Mouse (Mus musculus) splenic B cell, adult 2 months (primary cell): Measurements from ENCODE around the gene Cela1.

ENCODE experiments used
- DNase-seq: peaks from one replicate; pipeline ENCODE4 v3.0.0-alpha.2; 2011; ENCODE audit warnings: low read depth, low spot score
- H3K27me3 ChIP-seq: 2 replicates; pipeline ENCODE4 v1.6.1; 2012; ENCODE audit warnings: mild to moderate bottlenecking, low read length, moderate library complexity, mixed read lengths; ENCODE audit not compliant: control insufficient read depth, poor library complexity, insufficient read depth, severe bottlenecking
- H3K36me3 ChIP-seq: 2 replicates; pipeline ENCODE4 v1.6.1; 2012; ENCODE audit warnings: mild to moderate bottlenecking, low read length, moderate library complexity, mixed read lengths; ENCODE audit not compliant: control insufficient read depth, poor library complexity, insufficient read depth, severe bottlenecking

Cela1 gene

DNA sequence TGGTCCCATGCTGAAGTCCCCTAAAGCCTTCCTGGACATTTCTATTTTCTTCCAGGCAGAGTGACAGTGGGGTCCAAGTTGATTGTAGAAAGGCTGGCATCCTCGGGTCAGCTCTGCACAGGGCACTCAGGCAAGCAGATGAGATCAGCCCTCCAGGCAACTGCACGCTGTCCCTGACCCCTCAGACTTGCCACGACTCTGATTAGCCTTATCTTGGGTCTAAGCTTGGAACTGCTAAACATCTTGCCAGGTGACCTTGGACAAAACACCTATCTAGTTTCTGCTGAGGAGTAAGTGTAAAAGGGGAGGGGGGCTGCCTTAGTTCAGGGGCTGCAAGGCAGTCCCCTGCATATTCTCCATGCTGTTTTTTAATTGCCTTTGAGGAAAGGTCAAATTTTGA is 4.3 kb upstream of the Cela1 start:
- DNase-seq, result no peak
- H3K27me3 ChIP-seq, result no peaks in the 10 kb centered on the region
- peaks cover 4% of the 10 kb centered on the region; the same call in 1 of the 2 replicates for H3K36me3 ChIP-seq

DNA sequence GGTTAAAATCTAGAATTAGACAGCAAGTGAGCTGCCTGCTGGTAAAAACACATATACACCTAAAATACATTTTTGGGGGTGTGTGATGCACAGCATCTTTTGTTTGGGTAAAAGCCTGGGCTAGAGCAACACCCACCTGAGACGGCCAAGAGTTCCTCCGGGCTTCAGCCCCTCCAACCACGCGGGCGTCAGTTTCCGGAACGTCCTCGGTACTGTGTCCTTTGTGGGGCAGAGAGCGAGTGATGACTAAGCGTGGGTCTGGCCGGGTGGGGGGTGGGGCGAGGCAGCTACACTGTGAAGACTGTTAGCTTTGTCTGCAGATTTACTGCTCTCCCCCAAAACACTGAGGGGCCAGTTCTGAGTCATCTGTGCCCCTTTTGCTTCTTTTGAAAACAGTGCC is 732 bp downstream of the Cela1 start:
- DNase-seq, result peak; percentile 54
- Histone ChIP-seq H3K27me3 (no peaks in the 10 kb centered on the region; the same call in 1 of the 2 replicates), H3K36me3 (no peaks in the 10 kb centered on the region)

DNA sequence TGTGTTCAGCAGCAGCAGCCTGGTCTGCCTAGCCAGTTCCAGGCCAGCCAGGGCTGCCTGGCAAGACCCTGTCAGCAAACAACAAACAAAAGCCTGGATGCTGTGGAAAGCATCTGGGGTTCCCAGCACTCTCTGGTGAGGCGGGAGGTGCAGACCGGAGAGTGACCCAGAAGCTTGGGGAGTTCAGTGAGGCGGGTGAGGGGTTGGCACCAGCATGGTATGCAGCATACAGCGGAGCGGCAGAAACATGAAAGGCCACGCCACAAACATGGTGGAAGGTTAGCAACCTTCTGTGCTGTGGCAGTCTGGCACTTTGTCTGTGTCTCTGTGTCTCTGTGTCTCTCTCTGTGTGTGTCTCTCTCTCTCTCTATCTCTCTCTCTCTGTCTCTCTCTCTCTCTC is 1.3 kb downstream of the Cela1 start:
- H3K36me3 ChIP-seq, result no peaks in the 10 kb centered on the region
- DNase-seq, result no peak

GRCm38 (mm10) chr15:100685849-100686248 is 1.9 kb downstream of the Cela1 start:
- no peaks in the 10 kb centered on the region for H3K36me3 ChIP-seq
- DNase-seq, result no peak
- no peaks in the 10 kb centered on the region; the same call in 1 of the 2 replicates for H3K27me3 ChIP-seq

More for the DNA sequence above, 1.3 kb downstream of the Cela1 start:
- H3K27me3 ChIP-seq, result no peaks in the 10 kb centered on the region; the same call in 1 of the 2 replicates

- DNase-seq, result no peak
- H3K27me3 ChIP-seq, result no peaks in the 10 kb centered on the region; the same call in 1 of the 2 replicates
- H3K36me3 ChIP-seq, result no peaks in the 10 kb centered on the region
Observed at GRCm38 (mm10) chr15:100685255-100685654, 2.5 kb downstream of the Cela1 start.

DNA sequence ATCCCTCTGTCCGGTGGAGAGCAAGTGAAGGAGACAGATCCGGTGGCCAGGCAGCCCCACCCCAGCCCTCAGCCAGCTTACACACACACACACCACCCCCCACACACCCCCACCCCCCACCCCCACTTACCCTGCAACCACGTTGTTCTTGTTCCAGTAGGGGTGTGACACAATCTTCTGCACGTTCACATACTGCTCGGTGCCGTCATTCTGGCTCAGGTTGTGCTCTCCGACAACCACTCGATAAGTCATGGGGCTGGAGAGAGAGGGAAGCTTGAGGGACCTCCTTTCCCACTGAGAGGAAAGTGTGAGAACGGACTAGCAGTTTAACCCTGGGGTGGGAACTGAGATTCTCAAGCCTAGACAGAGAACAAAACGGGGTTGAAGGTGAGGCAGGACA is 3.3 kb downstream of the Cela1 start:
- Histone ChIP-seq H3K27me3 (no peaks in the 10 kb centered on the region; the same call in 1 of the 2 replicates), H3K36me3 (no peaks in the 10 kb centered on the region)
- DNase-seq, result no peak

DNA sequence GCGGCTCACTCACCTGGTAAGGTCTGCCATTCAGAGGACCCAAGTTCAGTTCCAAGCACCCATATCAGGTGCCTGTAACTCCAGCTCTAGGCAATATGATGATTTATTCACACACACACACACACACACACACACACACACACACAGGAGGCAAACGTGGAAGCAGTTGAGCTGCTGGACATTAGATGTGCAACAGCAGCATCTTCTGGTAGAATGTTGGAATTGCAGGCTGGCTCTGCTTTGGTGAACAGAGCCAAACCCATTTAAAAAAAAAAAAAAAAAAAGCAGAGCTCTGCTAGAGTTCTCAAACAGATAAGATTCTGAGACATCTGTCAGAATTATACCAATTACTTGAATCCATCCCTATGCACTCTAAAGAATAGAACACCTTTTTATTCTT is 4.7 kb downstream of the Cela1 start:
- no peaks in the 10 kb centered on the region; the same call in 1 of the 2 replicates for H3K27me3 ChIP-seq
- peak; percentile 96 for DNase-seq
- H3K36me3 ChIP-seq, result no peaks in the 10 kb centered on the region

GRCm38 (mm10) chr15:100681770-100682169 is 6.0 kb downstream of the Cela1 start:
- no peaks in the 10 kb centered on the region for H3K36me3 ChIP-seq
- H3K27me3 ChIP-seq, result no peaks in the 10 kb centered on the region; the same call in 1 of the 2 replicates
- no peak for DNase-seq

GRCm38 (mm10) chr15:100680381-100680780 is 7.3 kb downstream of the Cela1 start:
- no peaks in the 10 kb centered on the region for H3K36me3 ChIP-seq
- H3K27me3 ChIP-seq, result no peaks in the 10 kb centered on the region
- no peak for DNase-seq

GRCm38 (mm10) chr15:100679005-100679404 is 8.7 kb downstream of the Cela1 start:
- Histone ChIP-seq H3K27me3 (no peaks in the 10 kb centered on the region), H3K36me3 (no peaks in the 10 kb centered on the region)
- no peak for DNase-seq

GRCm38 (mm10) chr15:100678581-100678980 is 9.1 kb downstream of the Cela1 start:
- Histone ChIP-seq H3K27me3 (no peaks in the 10 kb centered on the region), H3K36me3 (no peaks in the 10 kb centered on the region)
- no peak for DNase-seq

GRCm38 (mm10) chr15:100677675-100678074 is 10.0 kb downstream of the Cela1 start:
- H3K36me3 ChIP-seq, result no peaks in the 10 kb centered on the region
- DNase-seq, result no peak
- no peaks in the 10 kb centered on the region for H3K27me3 ChIP-seq

DNA sequence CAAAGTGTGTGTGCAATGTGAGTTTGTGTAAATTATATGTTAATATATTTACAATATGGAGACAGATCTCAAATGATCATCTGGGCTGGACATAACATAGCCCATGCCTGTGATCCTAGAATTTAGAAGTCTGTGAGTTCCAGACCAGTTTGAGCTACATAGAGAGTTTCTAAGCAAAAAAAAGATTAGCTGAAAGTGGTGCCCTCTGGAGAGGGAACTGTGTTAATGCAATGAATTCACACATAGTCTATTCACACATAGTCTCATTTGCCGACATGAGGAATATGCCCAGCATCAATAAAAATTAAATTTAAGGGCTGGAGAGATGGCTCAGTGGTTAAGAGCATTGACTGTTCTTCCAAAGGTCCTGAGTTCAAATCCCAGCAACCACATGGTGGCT is 11.2 kb downstream of the Cela1 start:
- Histone ChIP-seq H3K36me3 (no peaks in the 10 kb centered on the region), H3K27me3 (no peaks in the 10 kb centered on the region)
- peak; percentile 46 for DNase-seq

DNA sequence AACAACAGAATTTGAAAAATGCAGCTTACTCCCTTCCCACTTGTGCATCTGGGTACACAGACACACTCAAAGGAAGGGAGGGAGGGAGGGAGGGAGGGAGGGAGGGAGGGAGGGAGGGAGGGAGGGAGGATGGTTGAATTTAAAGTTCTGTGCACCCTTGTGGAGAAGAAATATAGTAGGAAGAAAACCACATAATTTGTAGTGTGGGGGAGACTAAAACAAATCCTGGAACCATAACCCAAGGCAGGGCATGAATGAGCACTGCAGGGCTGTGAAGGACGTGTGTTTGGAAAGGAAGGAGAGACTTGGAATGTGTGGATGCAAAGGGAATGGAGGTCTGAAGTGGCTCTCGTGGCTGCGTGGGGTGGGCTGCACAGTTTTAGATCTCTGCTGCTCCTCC is 12.2 kb downstream of the Cela1 start:
- Histone ChIP-seq H3K36me3 (no peaks in the 10 kb centered on the region), H3K27me3 (no peaks in the 10 kb centered on the region)
- no peak for DNase-seq

DNA sequence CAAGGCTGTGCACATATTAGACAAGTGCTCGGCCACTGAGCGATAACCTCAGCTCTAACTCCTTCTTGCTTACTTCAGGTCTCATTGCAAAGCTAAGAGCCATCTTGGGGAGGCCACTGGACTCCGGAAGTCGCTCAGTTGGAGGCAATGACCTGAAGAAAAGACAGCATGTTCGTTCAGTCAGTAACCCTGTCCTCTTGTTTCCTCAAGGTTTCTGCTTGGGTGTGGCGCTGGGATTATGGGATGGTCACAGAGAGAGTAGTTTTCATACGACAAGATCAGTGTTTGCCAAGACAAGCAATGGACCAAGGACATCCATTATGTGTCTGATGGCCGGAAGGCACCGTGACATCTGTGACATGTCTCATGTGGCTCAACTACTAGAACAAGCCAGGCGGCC is 13.2 kb downstream of the Cela1 start:
- no peaks in the 10 kb centered on the region for H3K36me3 ChIP-seq
- DNase-seq, result no peak
- H3K27me3 ChIP-seq, result no peaks in the 10 kb centered on the region
